Mouse (Mus musculus) layer of hippocampus, adult 8-10 months (tissue): ENCODE measurements around the gene Gpr137b. TPM values are rescaled to one million over a fixed set of nuclear protein-coding genes. Genes with fewer than 3 reads are reported as not detected.
"Not testable (repeated sequence)": the region's sequence is repeated elsewhere in the genome, so short reads cannot be mapped to it uniquely, and the experiment has no call there.

Source experiments
- DNase-seq, 2 experiments: peaks; one replicate each; pipeline ENCODE4 v3.0.0; 2022; ENCODE audit warnings: low spot score in 2 of 2
- total RNA-seq, 4 experiments: library from RNA; stranded (reverse); gene quantifications; 2 replicates each; pipeline ENCODE4 v1.2.4; 2022

Gene Gpr137b
- total RNA-seq: 10 to 100 TPM; 27.6 to 36.6 (median 31.1) TPM

- DNase-seq: peak; percentile 41 to 58
Measured at GRCm38 (mm10) chr13:13393228-13394095, at the start of gene Gpr137b. Gene Gpr137b, minus strand, starts transcription at chr13:13394014.

GRCm38 (mm10) chr13:13438112-13438953 lies 44.5 kb upstream of the Gpr137b start:
- DNase-seq: not testable (repeated sequence)

- not testable (repeated sequence) for DNase-seq
Measured at GRCm38 (mm10) chr13:13437460-13438015, 43.7 kb upstream of the Gpr137b start, which contains the start of gene Nid1. Gene Nid1, plus strand, starts transcription at chr13:13437551.

- not testable (repeated sequence) for DNase-seq
Measured at GRCm38 (mm10) chr13:13436161-13436560, 42.3 kb upstream of the Gpr137b start.

GRCm38 (mm10) chr13:13423301-13423700 lies 29.5 kb upstream of the Gpr137b start:
- DNase-seq: not testable (repeated sequence)

- not testable (repeated sequence) for DNase-seq
Measured at GRCm38 (mm10) chr13:13418859-13419258, 25.0 kb upstream of the Gpr137b start.

- DNase-seq: not testable (repeated sequence)
Measured at GRCm38 (mm10) chr13:13416007-13416337, 22.2 kb upstream of the Gpr137b start.

GRCm38 (mm10) chr13:13415120-13416006 lies 21.5 kb upstream of the Gpr137b start:
- peak; percentile 17 to 46 for DNase-seq

- DNase-seq: no peak
Measured at GRCm38 (mm10) chr13:13414206-13414605, 20.4 kb upstream of the Gpr137b start.

- not testable (repeated sequence) for DNase-seq
Measured at GRCm38 (mm10) chr13:13405511-13405910, 11.7 kb upstream of the Gpr137b start.

- DNase-seq: not testable (repeated sequence)
Measured at GRCm38 (mm10) chr13:13404517-13405155, 10.8 kb upstream of the Gpr137b start.

GRCm38 (mm10) chr13:13403839-13404238 lies 10.0 kb upstream of the Gpr137b start:
- not testable (repeated sequence) for DNase-seq

GRCm38 (mm10) chr13:13403366-13403765 lies 9.6 kb upstream of the Gpr137b start:
- DNase-seq: not testable (repeated sequence)

- DNase-seq: not testable (repeated sequence)
Measured at GRCm38 (mm10) chr13:13402818-13403217, 9.0 kb upstream of the Gpr137b start.

GRCm38 (mm10) chr13:13400851-13401250 lies 7.0 kb upstream of the Gpr137b start:
- DNase-seq: not testable (repeated sequence)

GRCm38 (mm10) chr13:13394096-13394395 lies 232 bp upstream of the Gpr137b start:
- not testable (repeated sequence) for DNase-seq

GRCm38 (mm10) chr13:13378168-13378859 lies 15.5 kb downstream of the Gpr137b start:
- DNase-seq: not testable (repeated sequence)

GRCm38 (mm10) chr13:13377180-13377579 lies 16.6 kb downstream of the Gpr137b start:
- no peak for DNase-seq

- not testable (repeated sequence) for DNase-seq
Measured at GRCm38 (mm10) chr13:13373965-13374364, 19.8 kb downstream of the Gpr137b start.

- DNase-seq: not testable (repeated sequence)
Measured at GRCm38 (mm10) chr13:13371436-13371835, 22.4 kb downstream of the Gpr137b start.
